Mouse (Mus musculus): ENCODE results near the gene Fam221b.

DNA sequence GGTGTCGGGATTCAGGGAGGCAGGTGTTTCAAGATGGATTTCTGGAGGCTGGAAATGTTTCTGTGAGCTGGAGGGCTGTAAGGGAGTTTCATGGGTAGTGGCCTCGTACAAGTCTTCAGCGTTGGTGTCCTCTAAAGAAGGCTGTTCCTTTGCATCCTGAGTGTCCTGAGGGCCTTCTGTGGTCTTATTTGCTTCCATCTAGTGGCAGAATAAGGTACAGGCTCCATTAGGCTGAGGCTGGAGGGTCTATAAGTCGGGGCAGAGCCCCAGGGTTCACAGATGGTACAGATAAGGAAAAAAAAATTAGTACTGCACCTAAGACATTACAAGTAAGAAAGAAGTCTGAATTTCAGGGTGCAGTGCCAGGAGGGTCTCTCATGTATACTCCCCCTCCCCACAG lies 2.5 kb downstream of the Fam221b start:
- TF ChIP-seq CTCF (conservative IDR thresholded peaks at IDR 0.05; ENCODE audit: low read length) (peak; percentile 47), POU5F1 (IDR thresholded peaks at IDR 0.05; ENCODE audit: borderline replicate concordance, low read length) (no peak)
